ENCODE assay signal across 24 mouse cellular contexts in the genomic region with DNA sequence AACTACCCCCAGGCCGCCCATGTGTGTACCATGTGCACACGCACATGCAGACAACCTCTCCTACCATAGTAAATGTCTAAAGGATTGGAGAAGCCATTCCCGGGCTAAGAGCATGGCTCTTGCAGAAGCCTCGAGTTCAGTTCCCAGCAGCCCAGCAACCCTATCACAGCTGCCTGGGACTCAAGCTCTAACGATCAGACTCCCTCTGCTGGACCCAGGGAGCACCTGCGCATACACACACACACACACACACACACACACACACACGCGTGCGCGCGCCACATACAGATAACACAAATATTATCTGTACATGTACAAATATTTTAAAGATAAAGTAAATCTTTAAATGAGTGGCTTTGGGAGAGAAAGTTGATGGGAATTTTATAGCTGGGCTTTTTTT. TPM values are rescaled to one million over a fixed set of nuclear protein-coding genes. Genes with fewer than 3 reads are reported as not detected.
DNase-seq lines count a peak whose midpoint lies in the region; ATAC-seq and TF ChIP-seq lines count a peak whose summit lies in the region.
"Had no signal": no experiment of that assay in that cellular context is flagged by ENCODE, and none has a peak within 500 bp of the region (broad histone marks: within the 10 kb centered on the region; RNA-seq: fewer than 3 reads in every experiment).

No protein-coding gene starts in this region.

- H3K27ac ChIP-seq in kidney, adult 2 months (ENCODE audit: insufficient read depth, low read depth, low read length): no peak overlapping the region
- H3K27ac ChIP-seq in kidney, embryonic 14.5 days (ENCODE audit: low read depth, low read length): no peak overlapping the region
- no peak overlapping the region for H3K27ac ChIP-seq in midbrain, postnatal 0 days (ENCODE audit: low read depth, low read length)
- H3K27ac ChIP-seq in midbrain, embryonic 15.5 days: no peak overlapping the region
- H3K27ac ChIP-seq: embryonic facial prominence, embryonic 15.5 days; forebrain, embryonic 10.5 days; gastrocnemius, adult 2 months; heart, embryonic 13.5 days; hindbrain, embryonic 12.5 days had no signal

- WGBS in kidney, adult 2 months: over 99% methylated on average over 11 of the region's 11 CpGs
- WGBS in kidney, embryonic 14.5 days: 99% methylated on average over 11 of the region's 11 CpGs
- 98% methylated on average over 11 of the region's 11 CpGs for WGBS in midbrain, postnatal 0 days
- 95% methylated on average over 11 of the region's 11 CpGs for WGBS in midbrain, embryonic 15.5 days

- TF ChIP-seq CTCF in kidney, adult 2 months (conservative IDR thresholded peaks at IDR 0.05; ENCODE audit: insufficient read depth, insufficient read length, low read depth, low read length): 0 out of 2 replicates have a peak, but pooled peaks have one; percentile 3
- TF ChIP-seq CTCF in midbrain, postnatal 0 days (IDR thresholded peaks at IDR 0.05): peak; percentile 9; the same call in 1 of the 2 replicates

- no peak for DNase-seq in kidney, adult 2 months
- no peak for DNase-seq in midbrain, postnatal 0 days (ENCODE audit: low spot score)
- peak; percentile 69 for DNase-seq in ZHBTc4 (ENCODE audit: low read depth, low spot score)
- no peak for DNase-seq in layer of hippocampus, adult 8-10 months (ENCODE audit: low spot score in 2 of 2)
- no peak for DNase-seq in ovary, postnatal 36 days (ENCODE audit: low spot score)
- DNase-seq: adrenal gland, adult 8-10 months; adrenal gland, postnatal 36 days; cerebellum, adult 2 months; cerebellum, postnatal 10 days; gastrocnemius, adult 2 months; gastrocnemius, postnatal 25 days; heart, postnatal 36 days had no signal

- no peaks in the 10 kb centered on the region for H3K27me3 ChIP-seq in kidney, adult 2 months (replicated peaks; ENCODE audit: control insufficient read depth, insufficient read depth, low read length)
- no peaks in the 10 kb centered on the region for H3K27me3 ChIP-seq in kidney, embryonic 14.5 days (ENCODE audit: control insufficient read depth, insufficient read depth, low read length)
- H3K27me3 ChIP-seq in midbrain, postnatal 0 days (ENCODE audit: insufficient read depth, low read length): no peaks in the 10 kb centered on the region
- no peaks in the 10 kb centered on the region for H3K27me3 ChIP-seq in midbrain, embryonic 15.5 days (replicated peaks)
- H3K27me3 ChIP-seq: embryonic facial prominence, embryonic 15.5 days; heart, embryonic 13.5 days; hindbrain, embryonic 12.5 days had no signal

- no peaks in the 10 kb centered on the region for H3K9me3 ChIP-seq in kidney, embryonic 14.5 days (ENCODE audit: control insufficient read depth, low read length)
- H3K9me3 ChIP-seq in midbrain, postnatal 0 days (ENCODE audit: low read length): no peaks in the 10 kb centered on the region
- H3K9me3 ChIP-seq in midbrain, embryonic 15.5 days: no peaks in the 10 kb centered on the region
- H3K9me3 ChIP-seq: embryonic facial prominence, embryonic 15.5 days; G1E; heart, embryonic 13.5 days; hindbrain, embryonic 12.5 days had no signal

- no peak for TF ChIP-seq POLR2A in kidney, adult 2 months (IDR thresholded peaks at IDR 0.05; ENCODE audit: low read depth, low read length)

- peaks cover 2% of the 10 kb centered on the region; the same call in 1 of the 2 replicates for H3K36me3 ChIP-seq in kidney, adult 2 months (ENCODE audit: control insufficient read depth, insufficient read depth, low read length)
- H3K36me3 ChIP-seq in kidney, embryonic 14.5 days (ENCODE audit: control insufficient read depth, insufficient read depth, low read length): peaks cover 20% of the 10 kb centered on the region
- peaks cover 4% of the 10 kb centered on the region; the same call in 1 of the 2 replicates for H3K36me3 ChIP-seq in midbrain, postnatal 0 days (ENCODE audit: insufficient read depth, low read length)
- H3K36me3 ChIP-seq in midbrain, embryonic 15.5 days (replicated peaks): 0 out of 2 replicates have a peak, but pooled peaks cover 3% of the 10 kb centered on the region

- H3K4me2 ChIP-seq in kidney, embryonic 14.5 days (replicated peaks; ENCODE audit: low read depth, low read length): no peak overlapping the region
- H3K4me2 ChIP-seq in midbrain, postnatal 0 days (ENCODE audit: low read depth, low read length, poor library complexity, severe bottlenecking): no peak overlapping the region
- H3K4me2 ChIP-seq in midbrain, embryonic 15.5 days: no peak overlapping the region
- H3K4me2 ChIP-seq: embryonic facial prominence, embryonic 15.5 days; heart, embryonic 13.5 days; hindbrain, embryonic 12.5 days had no signal

- ATAC-seq in kidney, embryonic 14.5 days (ENCODE audit: low FRiP score, low TSS enrichment): no peak
- no peak for ATAC-seq in midbrain, postnatal 0 days (ENCODE audit: low FRiP score)
- no peak for ATAC-seq in midbrain, embryonic 15.5 days (replicated peaks)
- ATAC-seq: forebrain, embryonic 14.5 days; hindbrain, embryonic 16.5 days had no signal

- no peak overlapping the region for H3K4me3 ChIP-seq in kidney, adult 2 months (ENCODE audit: insufficient read depth, low read depth, low read length)
- H3K4me3 ChIP-seq in kidney, embryonic 14.5 days (ENCODE audit: low read length): no peak overlapping the region
- H3K4me3 ChIP-seq in midbrain, postnatal 0 days (ENCODE audit: low read depth, low read length): no peak overlapping the region
- H3K4me3 ChIP-seq in midbrain, embryonic 15.5 days: no peak overlapping the region
- H3K4me3 ChIP-seq: embryonic facial prominence, embryonic 15.5 days; erythroblast, embryonic 14.5 days; forebrain, embryonic 10.5 days; gastrocnemius, adult 2 months; heart, embryonic 13.5 days; hindbrain, embryonic 12.5 days had no signal

- H3K9ac ChIP-seq in kidney, embryonic 14.5 days (ENCODE audit: low read depth, low read length): no peak overlapping the region
- no peak overlapping the region for H3K9ac ChIP-seq in midbrain, postnatal 0 days (replicated peaks; ENCODE audit: low read length, poor library complexity, severe bottlenecking)
- no peak overlapping the region for H3K9ac ChIP-seq in midbrain, embryonic 15.5 days
- H3K9ac ChIP-seq: embryonic facial prominence, embryonic 15.5 days; heart, embryonic 13.5 days; hindbrain, embryonic 12.5 days had no signal

- peaks cover 4% of the 10 kb centered on the region; the same call in 1 of the 2 replicates for H3K4me1 ChIP-seq in kidney, adult 2 months (ENCODE audit: control insufficient read depth, insufficient read depth, low read length)
- no peaks in the 10 kb centered on the region for H3K4me1 ChIP-seq in kidney, embryonic 14.5 days (ENCODE audit: control insufficient read depth, insufficient read depth, low read length)
- H3K4me1 ChIP-seq in midbrain, postnatal 0 days (ENCODE audit: insufficient read depth, low read length): no peaks in the 10 kb centered on the region
- H3K4me1 ChIP-seq in midbrain, embryonic 15.5 days: no peaks in the 10 kb centered on the region
- H3K4me1 ChIP-seq: forebrain, embryonic 10.5 days; hindbrain, embryonic 12.5 days had no signal

RNA-seq across cellular contexts. Expression of a gene that starts 39.3 kb away (rescaled TPM):
- 0.11 TPM in 1 of 2 replicates, not detected in the other for polyA plus RNA-seq in kidney, adult 2 months (2012; rRNA removed)
- 5.1 and 5.6 TPM in 2 replicates for polyA plus RNA-seq in kidney, embryonic 14.5 days (2014; fragmentation: Nextera tagmentation; extraction: Ambion mirVana)
- total RNA-seq in midbrain, postnatal 0 days (2014; rRNA removed): 0.80 and 1.0 TPM in 2 replicates
- 1.1 TPM in 2 replicates for polyA plus RNA-seq in midbrain, postnatal 0 days (2015; fragmentation: Nextera tagmentation; extraction: Ambion mirVana)
- 1.3 and 1.9 TPM in 2 replicates for polyA plus RNA-seq in midbrain, embryonic 15.5 days (2015; fragmentation: Nextera tagmentation; extraction: Ambion mirVana)
- total RNA-seq in layer of hippocampus, adult 8-10 months (2022): 1 to 10 TPM in 1 of 4 experiments, not detected in 3; 1.2 TPM
- total RNA-seq: gastrocnemius, adult 2 months; gastrocnemius, postnatal 25 days; granulocyte monocyte progenitor cell, adult 5-6 weeks; heart, adult 8-10 months; heart, postnatal 36 days had no signal
- polyA plus RNA-seq: cerebellum, adult 2 months; G1E had no signal

RNA-seq across cellular contexts. Expression of a gene that starts 53.7 kb away (rescaled TPM):
- polyA plus RNA-seq in kidney, adult 2 months (2012; rRNA removed): 15.7 and 17.8 TPM in 2 replicates
- 8.7 and 10.9 TPM in 2 replicates for polyA plus RNA-seq in kidney, embryonic 14.5 days (2014; fragmentation: Nextera tagmentation; extraction: Ambion mirVana)
- 4.8 and 5.4 TPM in 2 replicates for total RNA-seq in midbrain, postnatal 0 days (2014; rRNA removed)
- 1.2 and 1.3 TPM in 2 replicates for polyA plus RNA-seq in midbrain, postnatal 0 days (2015; fragmentation: Nextera tagmentation; extraction: Ambion mirVana)
- polyA plus RNA-seq in midbrain, embryonic 15.5 days (2015; fragmentation: Nextera tagmentation; extraction: Ambion mirVana): 1.4 and 2.1 TPM in 2 replicates
- 1 to 10 TPM; 2.6 to 6.5 (median 4.6) TPM for total RNA-seq in layer of hippocampus, adult 8-10 months (2022)
- total RNA-seq: granulocyte monocyte progenitor cell, adult 5-6 weeks had no signal
